Mouse (Mus musculus) neutrophil, adult 5-6 weeks (primary cell): ENCODE data around the gene Usp5. TPM values are rescaled to one million over a fixed set of nuclear protein-coding genes. Genes with fewer than 3 reads are reported as not detected.
"Not testable (repeated sequence)": the region's sequence is repeated elsewhere in the genome, so short reads cannot be mapped to it uniquely, and the experiment has no call there.

Experiments
- ATAC-seq: fragments of 151-379, 151-347 bp; 2 replicates; pipeline ENCODE4 v1.8.0; 2017; ENCODE audit warnings: mild to moderate bottlenecking, moderate TSS enrichment; ENCODE audit not compliant: insufficient number of reproducible peaks, poor library complexity, low FRiP score, severe bottlenecking; ENCODE audit errors: extremely low read depth
- total RNA-seq: library from RNA; stranded (forward); fragments of 200-1000 nt; gene quantifications from 2 replicates; pipeline ENCODE4 v1.2.3, GENCODE M21; 2017

The Usp5 gene
- total RNA-seq, 1 experiment from 2014 or later, result 35.1 TPM

GRCm38 (mm10) chr6:124813933-124814332, 15.4 kb downstream of the Usp5 start, which contains the start of gene Tpi1:
Gene Tpi1, minus strand, starts transcription at chr6:124814296.
- peak; percentile 84 for ATAC-seq

DNA sequence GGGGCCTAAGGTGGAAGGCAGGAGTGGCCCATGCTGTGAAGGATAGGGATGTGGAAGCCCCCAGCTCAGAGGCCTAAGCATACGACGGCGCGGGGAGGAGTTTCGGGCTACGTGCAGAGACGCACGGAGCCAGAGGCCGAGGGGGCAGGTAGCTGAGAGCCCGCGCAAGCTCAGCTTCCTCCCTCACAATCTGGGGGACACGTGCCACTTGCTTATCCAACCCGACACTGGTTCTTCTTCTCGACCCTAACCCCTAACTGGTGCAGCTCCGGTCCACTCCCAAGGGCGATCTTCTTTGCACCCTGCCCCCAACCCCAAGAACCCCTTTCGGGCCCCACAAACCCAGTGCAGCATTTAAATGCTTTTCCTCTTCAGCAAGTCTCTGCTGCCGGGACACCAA, 15.8 kb downstream of the Usp5 start:
- ATAC-seq, result peak; percentile 18; the same call in 1 of the 2 replicates

GRCm38 (mm10) chr6:124812848-124813247, 16.4 kb downstream of the Usp5 start:
- no peak for ATAC-seq

GRCm38 (mm10) chr6:124811701-124812560, 17.4 kb downstream of the Usp5 start:
- no peak for ATAC-seq

DNA sequence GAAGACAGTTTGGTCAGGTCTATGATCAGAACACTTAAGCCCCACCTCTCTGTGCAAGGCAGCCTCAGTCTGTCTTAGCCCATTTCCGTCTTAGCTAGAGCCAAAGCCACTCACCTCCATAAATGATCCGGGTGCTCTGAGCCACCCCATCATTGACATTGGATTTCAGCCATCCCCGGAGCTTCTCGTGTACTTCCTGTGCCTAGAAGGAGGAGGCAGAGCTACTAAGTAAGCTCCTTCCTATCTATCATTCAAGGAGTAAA, 17.9 kb downstream of the Usp5 start:
- no peak for ATAC-seq

GRCm38 (mm10) chr6:124810566-124811402, 18.5 kb downstream of the Usp5 start:
- ATAC-seq, result not testable (repeated sequence)

DNA sequence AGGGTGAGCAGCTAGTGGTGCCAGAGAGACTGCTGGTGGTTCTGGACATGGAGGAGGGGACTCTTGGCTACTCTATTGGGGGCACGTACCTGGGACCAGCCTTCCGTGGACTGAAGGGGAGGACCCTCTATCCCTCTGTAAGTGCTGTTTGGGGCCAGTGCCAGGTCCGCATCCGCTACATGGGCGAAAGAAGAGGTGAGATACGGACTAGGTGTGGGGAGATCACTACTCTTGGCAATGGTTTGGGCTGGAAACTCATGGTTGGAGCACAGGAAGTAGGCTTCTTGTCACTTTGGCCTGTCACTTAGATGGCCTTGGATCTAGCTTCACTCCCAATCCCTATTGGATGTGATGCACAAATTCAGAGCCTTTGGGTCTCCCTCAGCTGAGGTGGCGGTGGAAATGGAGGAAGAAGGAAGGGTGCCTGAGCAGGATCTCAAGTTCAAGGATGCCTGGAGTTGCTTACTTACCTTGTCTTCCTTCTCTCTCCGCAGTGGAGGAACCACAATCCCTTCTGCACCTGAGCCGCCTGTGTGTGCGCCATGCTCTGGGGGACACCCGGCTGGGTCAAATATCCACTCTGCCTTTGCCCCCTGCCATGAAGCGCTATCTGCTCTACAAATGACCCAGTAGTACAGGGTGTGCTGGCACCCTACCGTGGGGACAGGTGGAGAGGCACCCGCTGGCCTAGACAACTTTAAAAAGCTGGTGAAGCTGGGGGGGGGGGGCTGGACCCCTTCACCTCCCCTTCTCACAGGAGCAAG, 19.3 kb downstream of the Usp5 start:
- no peak for ATAC-seq

DNA sequence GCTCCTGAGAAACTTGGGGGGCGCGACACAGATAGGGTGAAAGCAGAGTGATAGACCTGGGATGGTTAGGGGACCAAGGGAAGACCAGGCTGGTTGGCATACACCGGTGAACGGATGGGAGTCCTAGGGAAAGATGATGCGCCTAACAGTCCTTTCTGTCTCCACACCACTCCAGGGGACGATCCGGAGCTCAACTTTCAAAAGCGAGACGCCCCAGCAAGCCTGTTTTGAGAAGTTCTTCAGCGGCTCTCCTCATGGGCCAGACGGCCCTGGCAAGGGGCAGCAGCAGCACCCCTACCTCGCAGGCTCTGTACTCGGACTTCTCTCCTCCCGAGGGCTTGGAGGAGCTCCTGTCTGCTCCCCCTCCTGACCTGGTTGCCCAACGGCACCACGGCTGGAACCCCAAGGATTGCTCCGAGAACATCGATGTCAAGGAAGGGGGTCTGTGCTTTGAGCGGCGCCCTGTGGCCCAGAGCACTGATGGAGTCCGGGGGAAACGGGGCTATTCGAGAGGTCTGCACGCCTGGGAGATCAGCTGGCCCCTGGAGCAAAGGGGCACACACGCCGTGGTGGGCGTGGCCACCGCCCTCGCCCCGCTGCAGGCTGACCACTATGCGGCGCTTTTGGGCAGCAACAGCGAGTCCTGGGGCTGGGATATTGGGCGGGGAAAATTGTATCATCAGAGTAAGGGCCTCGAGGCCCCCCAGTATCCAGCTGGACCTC, 20.1 kb downstream of the Usp5 start:
- ATAC-seq, result peak; percentile 25; the same call in 1 of the 2 replicates

DNA sequence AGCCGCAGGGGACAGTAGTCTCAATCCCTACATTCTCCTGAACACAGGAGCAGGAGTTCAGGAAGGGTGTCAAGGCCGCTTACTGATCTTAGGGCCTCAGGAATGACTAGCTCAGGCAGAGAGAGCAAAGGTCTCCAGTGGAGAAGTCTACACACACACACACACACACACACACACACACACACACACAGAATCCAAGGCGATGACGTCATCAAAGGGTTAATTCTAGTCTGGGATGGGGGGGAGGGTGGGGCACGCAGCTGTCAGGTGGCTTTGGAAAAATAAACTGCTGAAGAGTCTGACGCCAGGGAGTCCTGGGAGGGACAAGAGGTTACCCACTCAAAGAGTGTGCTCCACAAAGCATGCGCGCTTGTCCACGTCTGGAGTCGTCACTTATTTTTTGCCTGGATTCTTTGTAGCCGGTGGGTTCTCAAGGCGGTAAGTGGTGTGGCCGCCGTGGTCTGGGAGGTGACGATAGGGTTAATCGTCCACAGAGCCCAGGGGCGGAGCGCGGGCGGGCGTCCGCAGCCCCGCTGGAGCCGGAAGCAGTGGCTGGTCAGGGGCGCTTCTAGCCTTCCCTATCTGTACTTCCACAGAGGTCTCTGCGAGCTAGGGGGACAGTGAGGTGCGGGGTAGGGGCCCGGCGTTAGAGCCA, 20.8 kb downstream of the Usp5 start, which contains the start of gene Spsb2:
Spsb2 (plus strand) TSS at position 304 of the 655 bp plus-strand sequence.
- peak; percentile 20; the same call in 1 of the 2 replicates for ATAC-seq

DNA sequence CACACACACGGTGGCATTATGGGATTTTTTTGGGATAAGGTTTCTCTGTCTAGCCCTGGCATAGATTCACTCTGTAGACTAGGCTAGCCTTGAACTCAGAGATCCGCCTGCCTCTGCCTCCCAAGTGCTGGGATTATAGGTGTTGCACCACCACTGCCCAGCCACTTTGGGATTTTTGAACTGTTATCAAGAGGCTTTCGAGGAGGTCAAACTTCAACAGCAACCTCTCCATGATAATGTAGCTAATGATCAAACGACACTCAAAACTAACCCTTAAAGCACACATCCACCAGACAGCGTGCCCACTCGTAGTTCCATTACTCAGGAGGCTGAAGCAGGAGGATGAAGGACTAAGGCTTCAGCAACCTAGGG, 21.3 kb downstream of the Usp5 start:
- ATAC-seq, result no peak

GRCm38 (mm10) chr6:124807366-124807765, 21.9 kb downstream of the Usp5 start:
- ATAC-seq, result no peak

DNA sequence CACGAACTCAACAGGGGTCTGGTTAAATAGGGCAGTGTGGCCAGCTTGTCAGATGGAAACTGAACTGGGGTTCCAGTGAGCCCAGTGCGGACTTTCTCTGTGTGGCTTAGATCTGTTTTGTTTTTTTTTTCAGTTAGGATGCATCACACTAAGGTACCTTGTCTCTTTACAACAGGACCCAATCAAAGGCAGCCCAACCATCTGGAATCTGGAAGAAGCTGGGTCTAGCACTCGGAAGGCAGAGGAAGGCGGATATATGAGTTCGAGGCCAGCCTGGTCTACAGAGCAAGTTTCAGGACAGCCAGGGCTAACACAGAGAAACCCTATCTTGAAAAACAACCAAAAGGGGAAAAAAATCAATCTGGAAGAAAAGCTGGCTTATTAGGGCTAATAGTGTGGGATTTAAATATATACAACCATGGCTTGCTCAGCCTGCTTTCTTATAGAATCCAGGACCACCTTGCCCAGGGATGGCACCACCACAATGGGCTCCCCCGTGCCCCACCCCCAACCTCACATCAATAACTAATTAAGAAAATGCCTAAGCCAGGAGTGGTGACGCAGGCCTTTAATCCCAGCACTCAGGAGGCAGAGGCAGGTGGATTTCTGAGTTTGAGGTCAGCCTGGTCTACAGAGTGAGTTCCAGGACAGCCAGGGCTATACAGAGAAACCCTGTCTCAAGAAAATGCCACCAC, 22.7 kb downstream of the Usp5 start:
- ATAC-seq, result no peak

GRCm38 (mm10) chr6:124805341-124806321, 23.7 kb downstream of the Usp5 start:
- peak; percentile 91 for ATAC-seq

- no peak for ATAC-seq
Observed at GRCm38 (mm10) chr6:124804341-124804740, 24.9 kb downstream of the Usp5 start.

DNA sequence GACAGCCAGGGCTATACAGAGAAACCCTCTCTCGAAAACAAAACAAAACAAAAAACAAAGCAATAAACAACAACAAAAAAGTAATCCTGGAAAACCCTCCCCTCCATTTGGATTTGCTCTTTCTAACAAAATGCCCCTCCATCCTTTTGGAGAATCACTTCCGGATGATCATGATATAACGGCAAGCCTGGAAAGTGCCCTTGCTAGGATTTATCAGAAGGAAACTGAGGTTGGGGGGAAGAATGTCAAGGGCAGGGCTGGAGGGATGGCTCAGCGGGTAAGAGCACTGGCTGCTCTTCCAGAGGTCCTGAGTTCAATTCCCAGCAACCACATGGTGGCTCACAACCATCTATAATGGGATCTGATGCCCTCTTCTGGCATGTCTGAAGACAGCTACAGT, 25.6 kb downstream of the Usp5 start:
- ATAC-seq, result not testable (repeated sequence)

- no peak for ATAC-seq
Observed at GRCm38 (mm10) chr6:124803061-124803460, 26.2 kb downstream of the Usp5 start.

- not testable (repeated sequence) for ATAC-seq
Observed at GRCm38 (mm10) chr6:124802400-124802799, 26.9 kb downstream of the Usp5 start.
